Mouse (Mus musculus) retina, postnatal 1 day (tissue): ENCODE data around the gene Nfatc2.

Source experiments
- DNase-seq: peaks from one replicate; pipeline ENCODE4 v3.0.0-alpha.2; 2012

The Nfatc2 gene

GRCm38 (mm10) chr2:168527430-168527792 lies 74.0 kb downstream of the Nfatc2 start:
- DNase-seq = no peak

- DNase-seq = peak; percentile 30
Observed at GRCm38 (mm10) chr2:168526547-168527429, 74.7 kb downstream of the Nfatc2 start.

- peak; percentile 51 for DNase-seq
Observed at GRCm38 (mm10) chr2:168525391-168526154, 75.9 kb downstream of the Nfatc2 start.

- DNase-seq = peak; percentile 97
Observed at GRCm38 (mm10) chr2:168524905-168525381, 76.5 kb downstream of the Nfatc2 start.

GRCm38 (mm10) chr2:168522247-168522646 lies 79.2 kb downstream of the Nfatc2 start:
- no peak for DNase-seq

GRCm38 (mm10) chr2:168520771-168521170 lies 80.7 kb downstream of the Nfatc2 start:
- DNase-seq = no peak

- DNase-seq = no peak
Observed at GRCm38 (mm10) chr2:168519589-168519988, 81.9 kb downstream of the Nfatc2 start.

- no peak for DNase-seq
Observed at GRCm38 (mm10) chr2:168518256-168518659, 83.2 kb downstream of the Nfatc2 start.

- no peak for DNase-seq
Observed at GRCm38 (mm10) chr2:168517774-168518173, 83.7 kb downstream of the Nfatc2 start.

- no peak for DNase-seq
Observed at GRCm38 (mm10) chr2:168516717-168517116, 84.7 kb downstream of the Nfatc2 start.

GRCm38 (mm10) chr2:168515466-168515865 lies 86.0 kb downstream of the Nfatc2 start:
- DNase-seq = peak; percentile 30

- DNase-seq = no peak
Observed at GRCm38 (mm10) chr2:168514131-168514530, 87.3 kb downstream of the Nfatc2 start.

- no peak for DNase-seq
Observed at GRCm38 (mm10) chr2:168511529-168511928, 89.9 kb downstream of the Nfatc2 start.

- DNase-seq = no peak
Observed at GRCm38 (mm10) chr2:168508469-168509198, 92.8 kb downstream of the Nfatc2 start.

- no peak for DNase-seq
Observed at GRCm38 (mm10) chr2:168504431-168505182, 96.8 kb downstream of the Nfatc2 start.

GRCm38 (mm10) chr2:168503735-168504134 lies 97.7 kb downstream of the Nfatc2 start:
- DNase-seq = no peak

GRCm38 (mm10) chr2:168500750-168501149 lies 100.7 kb downstream of the Nfatc2 start:
- no peak for DNase-seq

- DNase-seq = no peak
Observed at GRCm38 (mm10) chr2:168500244-168500643, 101.2 kb downstream of the Nfatc2 start.

GRCm38 (mm10) chr2:168491791-168492190 lies 109.7 kb downstream of the Nfatc2 start:
- DNase-seq = no peak

GRCm38 (mm10) chr2:168489953-168490352 lies 111.5 kb downstream of the Nfatc2 start:
- no peak for DNase-seq

GRCm38 (mm10) chr2:168488158-168488925 lies 113.1 kb downstream of the Nfatc2 start:
- no peak for DNase-seq

GRCm38 (mm10) chr2:168481121-168481520 lies 120.3 kb downstream of the Nfatc2 start:
- no peak for DNase-seq
